Mouse (Mus musculus) left cerebral cortex, adult 2 months (tissue): ENCODE measurements around the gene Pigm. TPM values are rescaled to one million over a fixed set of nuclear protein-coding genes. Genes with fewer than 3 reads are reported as not detected.

Experiments
- DNase-seq, 2 experiments: peaks; one replicate each; pipeline ENCODE4 v3.0.0; 2021 to 2022; ENCODE audit warnings: low spot score in 2 of 2, mixed read lengths in 1 of 2; ENCODE audit errors: extremely low spot score in 1 of 2
- H3K27ac ChIP-seq: fragments of 200-600 bp; 2 replicates; pipeline ENCODE4 v1.8.1; 2022
- H3K4me3 ChIP-seq: fragments of 200-600 bp; 2 replicates; pipeline ENCODE4 v1.8.1; 2022
- CTCF ChIP-seq: fragments of 200-600 bp; IDR thresholded peaks from 2 replicates; pipeline ENCODE4 v1.8.1; 2022; ENCODE audit warnings: antibody characterized with exemption, mild to moderate bottlenecking, moderate library complexity
- intact Hi-C: fragments of 180-260 bp; cut with DNase I; formaldehyde crosslinking; loops from one replicate; pipeline ENCODE4 v1.15.1; 2025
- total RNA-seq, 2 experiments: library from RNA; stranded (reverse); gene quantifications; 2 replicates each; pipeline ENCODE4 v1.2.3; 2021

The Pigm gene
- total RNA-seq, 2 experiments from 2014 or later: 9.3 to 9.8 TPM

DNA sequence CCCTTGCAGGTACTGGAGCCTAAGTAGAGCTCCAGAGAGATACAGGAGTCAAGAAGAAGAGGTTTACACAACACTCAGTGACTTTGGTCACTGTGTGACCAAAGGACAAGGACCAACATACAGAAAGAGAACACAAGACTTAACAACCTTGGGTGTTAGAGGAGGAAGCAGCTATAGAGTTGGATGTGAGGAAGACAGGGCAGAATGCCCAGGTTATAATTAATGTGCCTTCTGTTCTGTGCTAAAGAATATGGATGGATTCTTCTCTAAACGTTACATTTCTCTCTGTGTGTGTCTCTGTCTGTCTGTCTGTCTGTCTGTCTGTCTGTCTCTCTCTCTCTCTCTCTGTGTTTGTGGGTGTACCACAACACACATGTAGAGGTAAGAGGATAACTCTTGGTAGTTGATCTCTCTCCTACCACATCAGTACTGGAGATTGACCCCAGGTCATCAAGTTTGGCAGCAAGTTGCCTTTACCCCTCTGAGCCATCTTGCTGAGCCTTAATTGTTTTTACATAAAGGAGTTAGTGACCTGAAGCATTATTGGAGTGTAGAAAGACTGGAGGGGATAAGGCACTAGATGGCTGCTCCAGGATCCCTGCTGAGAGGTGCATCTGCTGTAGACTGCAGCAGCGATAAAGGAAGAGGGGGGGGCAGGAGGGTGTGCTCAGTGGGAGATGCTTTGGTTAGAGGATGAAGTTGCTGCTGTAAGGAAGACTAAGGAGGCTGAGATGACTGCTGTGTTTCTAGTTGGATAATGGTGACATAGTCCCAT lies 38.7 kb upstream of the Pigm start:
- no peak overlapping the region for H3K27ac ChIP-seq
- intact Hi-C loops: no loop called here
- no peak overlapping the region for H3K4me3 ChIP-seq
- no peak for DNase-seq
- no peak for TF ChIP-seq CTCF

DNA sequence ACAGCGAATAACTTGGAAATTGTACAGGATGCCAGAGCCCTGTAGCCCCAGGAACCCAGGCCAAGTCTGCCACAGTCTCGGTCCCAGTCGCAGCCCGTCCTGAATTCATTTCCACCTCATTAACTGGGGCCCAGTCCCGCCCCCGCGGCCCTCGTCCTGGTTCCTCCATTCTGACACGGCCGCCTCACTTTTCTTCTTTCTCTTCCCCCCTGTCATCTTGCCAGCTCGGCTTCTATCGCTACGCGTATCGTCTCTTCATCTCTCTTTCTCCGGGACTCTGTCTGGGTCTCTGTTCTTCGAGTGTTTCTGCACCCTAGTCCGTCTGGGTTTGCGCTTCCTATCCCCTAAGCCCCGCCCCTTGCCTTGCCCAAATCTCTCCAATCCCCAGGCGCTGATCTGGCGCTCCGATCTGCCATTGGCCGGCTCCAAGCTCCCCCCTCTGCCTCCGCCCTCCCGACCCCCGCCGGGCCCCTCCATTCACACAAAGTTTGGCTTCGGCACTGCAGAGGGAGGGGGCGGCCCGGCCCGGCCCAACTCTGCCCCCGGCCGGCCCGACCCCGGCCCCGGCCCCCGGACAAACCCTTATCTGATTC lies 35.5 kb upstream of the Pigm start, which contains the start of gene Kcnj10:
Gene Kcnj10, plus strand, starts transcription at position 482 of the 593 bp plus-strand sequence.
- peak within 1 kb of the TSS; percentile 87 for H3K27ac ChIP-seq
- no peak for TF ChIP-seq CTCF
- peak within 1 kb of the TSS; percentile 44 for H3K4me3 ChIP-seq
- DNase-seq: peak; percentile 70 to 78
- intact Hi-C loops: no loop called here

DNA sequence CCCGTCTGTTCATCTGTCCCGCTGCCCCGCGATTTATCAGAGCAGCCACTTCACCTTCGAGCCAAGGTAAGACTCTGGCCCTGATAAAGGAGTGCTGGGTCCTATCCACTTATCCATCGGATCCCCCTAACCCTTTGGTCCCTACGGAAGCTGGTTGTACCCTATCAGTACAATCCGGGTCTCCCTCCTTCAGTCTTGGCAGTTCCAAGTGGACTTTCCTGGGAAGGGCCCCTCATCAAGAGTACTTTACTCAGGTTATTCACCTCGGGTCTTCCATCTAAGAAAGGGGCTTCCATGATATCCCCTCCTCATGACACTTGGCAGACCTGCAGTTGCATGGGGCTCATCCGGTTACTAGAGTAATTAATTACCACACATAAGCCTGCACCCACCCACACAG lies 35.0 kb upstream of the Pigm start:
- Histone ChIP-seq H3K27ac (peak overlapping the region; percentile 87), H3K4me3 (peak overlapping the region; percentile 44)
- intact Hi-C loops: no loop called here
- no peak for DNase-seq
- TF ChIP-seq CTCF: no peak

DNA sequence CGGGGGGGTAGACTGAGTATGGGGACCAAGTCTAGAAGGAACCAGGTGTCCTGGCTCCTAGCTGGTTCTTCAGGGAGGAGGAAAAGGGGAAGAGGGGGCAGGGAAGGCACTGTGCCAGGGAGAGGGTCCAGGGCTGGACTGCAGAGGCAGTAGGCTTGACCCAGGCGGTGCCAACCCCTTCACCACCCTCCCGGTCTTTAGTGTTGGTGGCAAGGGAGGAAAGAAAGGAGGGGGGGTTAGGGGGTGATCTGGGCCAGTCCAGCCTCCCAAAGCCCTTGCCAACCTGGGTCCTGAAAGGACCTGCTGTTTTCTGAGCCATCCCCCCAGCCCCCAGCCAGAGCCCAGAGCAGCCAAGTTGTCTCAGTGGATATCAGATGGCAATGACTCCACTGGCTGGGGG lies 33.6 kb upstream of the Pigm start:
- Histone ChIP-seq H3K4me3 (peak overlapping the region; percentile 44), H3K27ac (peak overlapping the region; percentile 87)
- intact Hi-C loops: no loop called here
- TF ChIP-seq CTCF: no peak
- peak; percentile 48 to 71 for DNase-seq

DNA sequence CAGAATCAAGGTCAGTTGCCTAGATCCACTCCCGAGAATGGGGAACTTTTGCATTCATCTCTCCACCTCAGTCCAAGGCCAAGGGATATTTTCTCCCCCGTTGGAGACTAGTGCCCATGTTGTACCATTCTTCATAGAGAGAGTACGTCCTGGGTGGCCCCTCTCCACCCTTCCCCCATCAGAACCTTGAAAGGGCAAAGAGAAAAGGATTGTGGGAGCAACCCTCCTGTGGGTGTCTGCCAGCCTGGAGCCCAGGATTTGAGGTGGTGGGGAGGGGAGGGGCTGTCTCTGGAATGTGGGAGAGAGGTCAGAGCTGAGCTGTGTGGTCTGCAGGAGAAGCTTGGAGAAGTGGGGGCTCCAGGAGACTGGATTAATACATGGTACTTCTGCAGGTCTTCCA lies 32.4 kb upstream of the Pigm start:
- TF ChIP-seq CTCF: no peak
- H3K4me3 ChIP-seq: peak overlapping the region; percentile 22
- intact Hi-C loops: no loop called here
- peak overlapping the region; percentile 60 for H3K27ac ChIP-seq
- DNase-seq: no peak

DNA sequence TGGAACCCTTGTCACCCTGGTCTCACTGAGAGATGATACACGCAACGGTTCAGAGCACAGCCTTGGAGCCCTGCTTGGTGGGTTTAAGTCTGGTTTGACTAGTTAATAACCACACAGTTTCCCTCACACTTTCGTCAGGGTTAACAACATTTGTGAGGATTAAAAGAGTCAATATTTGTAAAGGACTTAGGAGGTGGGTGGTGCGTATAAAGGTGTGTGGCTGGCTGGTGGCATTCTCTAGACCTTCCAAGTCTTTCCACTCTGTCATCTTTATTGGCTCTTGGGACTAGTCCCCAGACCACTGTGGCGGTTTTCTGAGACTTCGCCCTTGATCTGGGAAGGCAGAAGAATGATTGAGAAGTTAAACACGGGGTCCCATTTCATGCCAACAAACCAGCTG lies 31.5 kb upstream of the Pigm start:
- TF ChIP-seq CTCF: no peak
- intact Hi-C loops: no loop called here
- Histone ChIP-seq H3K4me3 (no peak overlapping the region), H3K27ac (peak overlapping the region; percentile 66)
- no peak for DNase-seq

DNA sequence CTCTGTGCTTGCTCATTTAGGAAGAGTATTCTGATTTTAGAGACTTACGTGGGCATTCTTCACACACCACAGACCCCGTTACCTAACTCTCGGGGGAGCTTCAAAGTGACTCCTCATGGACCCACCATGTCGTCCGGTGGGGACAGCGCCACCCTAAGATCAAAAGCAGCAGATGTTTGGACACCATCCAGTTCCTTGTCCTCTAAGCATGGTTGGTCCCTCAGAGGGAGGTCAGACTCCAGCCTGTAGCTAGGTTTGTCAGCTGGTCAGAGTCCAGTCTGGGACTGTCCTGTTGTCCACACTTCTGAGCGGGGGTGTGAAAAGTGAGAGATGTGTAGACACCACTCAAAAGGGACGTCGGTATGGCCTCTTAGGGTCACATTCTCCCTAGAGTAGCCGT lies 29.6 kb upstream of the Pigm start:
- intact Hi-C loops: no loop called here
- Histone ChIP-seq H3K27ac (peak overlapping the region; percentile 73), H3K4me3 (no peak overlapping the region)

DNA sequence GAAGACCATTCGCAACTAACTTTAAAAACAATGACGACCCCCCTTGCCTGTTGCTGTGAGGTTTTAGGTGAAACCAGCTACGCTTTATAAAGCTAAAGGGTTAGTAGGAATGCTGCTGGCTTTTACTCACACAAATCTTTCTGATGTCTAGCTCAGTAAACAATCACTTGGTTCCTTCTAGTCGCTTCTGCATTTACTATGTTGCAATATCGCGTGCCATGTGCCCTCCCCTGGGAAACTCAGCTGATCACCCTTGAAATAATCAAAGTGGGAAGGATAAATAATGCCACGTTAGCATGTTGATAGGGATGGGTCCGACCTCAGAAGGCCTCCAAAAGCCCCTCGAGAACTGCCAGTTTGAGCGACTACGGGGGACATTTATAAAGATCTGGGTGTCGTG lies 29.0 kb upstream of the Pigm start:
- intact Hi-C loops: no loop called here
- Histone ChIP-seq H3K27ac (peak overlapping the region; percentile 73), H3K4me3 (no peak overlapping the region)
- no peak for DNase-seq
- no peak for TF ChIP-seq CTCF

More for the DNA sequence above, 29.6 kb upstream of the Pigm start:
- TF ChIP-seq CTCF: peak; percentile 6
- DNase-seq: no peak

DNA sequence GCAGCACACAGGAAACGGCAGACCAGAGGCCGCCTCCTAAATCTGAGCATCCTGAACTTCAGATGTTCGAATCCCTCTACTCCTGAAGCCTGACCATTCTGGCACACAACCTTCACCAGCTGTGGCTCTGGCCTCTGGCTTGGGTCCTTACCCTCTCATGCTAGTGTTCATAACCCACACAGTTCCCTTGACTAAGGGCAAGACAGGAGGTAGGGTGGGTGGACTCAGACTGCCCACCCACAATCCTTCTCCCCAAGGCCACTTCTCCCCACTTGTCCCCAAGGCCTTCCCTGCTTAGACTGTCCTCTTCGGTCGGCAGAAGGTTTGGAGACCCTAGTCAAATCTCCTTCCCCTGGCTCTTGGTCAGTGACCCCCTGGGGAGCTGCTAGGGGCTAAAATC lies 26.8 kb upstream of the Pigm start:
- DNase-seq: no peak
- intact Hi-C loops: no loop called here
- no peak overlapping the region for H3K4me3 ChIP-seq
- TF ChIP-seq CTCF: no peak
- H3K27ac ChIP-seq: peak overlapping the region; percentile 73

DNA sequence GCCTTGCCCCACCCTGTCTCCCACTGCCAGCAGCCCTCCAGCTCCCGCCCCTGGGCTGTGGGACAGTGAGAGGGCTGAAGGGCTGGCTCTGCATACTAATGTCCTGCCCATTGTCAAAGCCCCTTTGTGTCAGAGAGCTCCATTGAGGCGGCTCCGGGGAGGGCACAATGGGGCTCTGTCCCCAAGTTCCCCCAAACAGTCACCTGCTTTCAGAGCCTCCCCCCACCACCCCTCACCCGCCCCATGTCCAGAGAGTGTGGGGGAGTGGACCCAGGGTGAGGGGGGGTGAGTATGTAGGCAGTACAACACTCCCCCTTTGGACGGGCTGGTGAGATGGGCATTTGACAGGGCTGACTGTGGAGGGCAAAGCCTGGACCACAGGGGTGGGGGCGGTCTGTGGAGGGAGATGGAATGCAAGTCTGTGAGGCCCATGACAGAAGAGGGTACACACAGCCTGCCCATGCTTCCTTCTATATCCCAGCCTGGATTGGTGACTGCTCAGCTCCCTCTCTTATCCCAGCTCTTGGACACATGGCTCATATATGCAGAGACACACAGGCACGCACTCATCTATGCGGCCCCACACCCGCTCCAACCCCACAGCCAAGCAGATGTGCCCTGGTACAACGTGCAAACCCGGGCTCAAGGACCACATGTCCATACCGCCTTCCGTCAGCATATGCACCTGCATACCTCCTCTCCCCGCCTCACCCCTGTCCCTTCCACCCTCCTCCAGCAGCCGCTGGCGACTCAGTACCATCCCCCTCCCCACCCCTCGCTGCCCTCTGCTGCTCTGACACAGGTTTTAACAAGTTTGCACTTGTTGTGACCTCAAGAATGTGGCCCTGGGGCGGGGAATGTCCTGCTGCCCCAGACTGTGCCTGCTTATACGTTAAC lies 26.2 kb upstream of the Pigm start:
- TF ChIP-seq CTCF: no peak
- peak overlapping the region; percentile 82 for H3K27ac ChIP-seq
- H3K4me3 ChIP-seq: no peak overlapping the region
- intact Hi-C loops: no loop called here
- DNase-seq: peak; percentile 47 to 77

DNA sequence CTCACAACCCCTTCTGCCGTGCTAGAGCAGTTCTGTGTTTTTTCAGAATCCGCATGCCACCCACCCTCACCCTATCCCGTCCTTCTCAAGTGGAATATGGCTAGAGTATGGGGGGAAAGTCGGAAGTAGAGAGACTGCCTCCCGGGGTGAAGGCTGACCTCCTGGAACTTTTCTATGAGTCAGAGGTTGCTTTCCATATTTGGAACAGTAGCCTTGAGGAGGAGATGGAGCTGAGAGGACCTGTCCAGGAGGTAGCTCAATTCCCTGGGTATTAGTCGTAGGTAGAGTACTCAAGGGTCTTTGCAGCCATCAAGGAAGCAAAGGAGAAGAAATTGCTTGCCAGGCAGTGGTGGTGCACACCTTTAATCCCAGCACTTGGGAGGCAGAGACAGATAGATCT lies 24.3 kb upstream of the Pigm start:
- intact Hi-C loops: no loop called here
- Histone ChIP-seq H3K27ac (peak overlapping the region; percentile 82), H3K4me3 (no peak overlapping the region)
- no peak for TF ChIP-seq CTCF
- DNase-seq: no peak

DNA sequence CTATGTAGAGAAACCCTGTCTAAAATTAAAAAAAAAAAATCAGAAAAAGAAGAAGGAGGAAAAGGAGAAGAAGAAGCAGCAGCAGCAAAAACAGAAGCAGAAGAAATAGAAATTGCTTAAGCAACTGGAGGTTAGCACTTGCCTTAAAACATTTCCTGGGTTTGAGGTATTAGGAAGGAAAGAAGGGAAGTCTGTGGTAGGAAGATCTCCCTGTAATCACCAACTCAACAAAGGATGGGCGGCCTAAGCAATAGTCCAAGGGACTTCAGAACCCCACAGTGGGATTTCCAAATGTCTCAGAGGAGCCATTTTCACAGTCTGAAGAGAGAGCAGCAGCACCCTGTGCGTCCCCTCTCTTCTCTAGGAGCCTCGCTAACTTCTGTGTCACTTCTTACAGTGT lies 23.9 kb upstream of the Pigm start:
- no peak for DNase-seq
- no peak for TF ChIP-seq CTCF
- no peak overlapping the region for H3K4me3 ChIP-seq
- intact Hi-C loops: no loop called here
- peak overlapping the region; percentile 82 for H3K27ac ChIP-seq
